Mouse (Mus musculus) cerebellum, adult (tissue): Measurements from ENCODE around the gene Ephb3.
A peak's percentile ranks its signal among the peaks of the same experiment; 100 is the strongest.
"Not testable (repeated sequence)": the region's sequence is repeated elsewhere in the genome, so short reads cannot be mapped to it uniquely, and the experiment has no call there.

Source experiments
- ATAC-seq: cut with Nextera tagmentation; 2 replicates; pipeline ENCODE4 v1.9.2; 2017; ENCODE audit warnings: mild to moderate bottlenecking, moderate library complexity, mixed read lengths; ENCODE audit not compliant: insufficient number of reproducible peaks, low FRiP score, low TSS enrichment

The Ephb3 gene

GRCm38 (mm10) chr16:21204367-21205092, at the start of gene Ephb3:
Gene Ephb3, plus strand, starts transcription at chr16:21204755.
- ATAC-seq = peak; percentile 88

- not testable (repeated sequence) for ATAC-seq
Observed at GRCm38 (mm10) chr16:21156261-21156660, 48.3 kb upstream of the Ephb3 start.

- not testable (repeated sequence) for ATAC-seq
Observed at GRCm38 (mm10) chr16:21159226-21159625, 45.3 kb upstream of the Ephb3 start.

GRCm38 (mm10) chr16:21163423-21163822, 41.1 kb upstream of the Ephb3 start:
- ATAC-seq = not testable (repeated sequence)

- peak; percentile 64; the same call in 1 of the 2 replicates for ATAC-seq
Observed at GRCm38 (mm10) chr16:21165343-21166220, 39.0 kb upstream of the Ephb3 start.

- no peak for ATAC-seq
Observed at GRCm38 (mm10) chr16:21168730-21169129, 35.8 kb upstream of the Ephb3 start.

- no peak for ATAC-seq
Observed at GRCm38 (mm10) chr16:21175236-21175635, 29.3 kb upstream of the Ephb3 start.

GRCm38 (mm10) chr16:21182108-21182507, 22.4 kb upstream of the Ephb3 start:
- ATAC-seq = no peak

GRCm38 (mm10) chr16:21184697-21185096, 19.9 kb upstream of the Ephb3 start:
- no peak for ATAC-seq

- ATAC-seq = no peak
Observed at GRCm38 (mm10) chr16:21187568-21187967, 17.0 kb upstream of the Ephb3 start.

- no peak for ATAC-seq
Observed at GRCm38 (mm10) chr16:21188345-21188744, 16.2 kb upstream of the Ephb3 start.

GRCm38 (mm10) chr16:21191569-21191968, 13.0 kb upstream of the Ephb3 start:
- no peak for ATAC-seq

GRCm38 (mm10) chr16:21192509-21193354, 11.8 kb upstream of the Ephb3 start:
- ATAC-seq = peak; percentile 61; the same call in 1 of the 2 replicates

GRCm38 (mm10) chr16:21194182-21194581, 10.4 kb upstream of the Ephb3 start:
- ATAC-seq = no peak

- ATAC-seq = no peak
Observed at GRCm38 (mm10) chr16:21195260-21195866, 9.2 kb upstream of the Ephb3 start.

GRCm38 (mm10) chr16:21196576-21196975, 8.0 kb upstream of the Ephb3 start:
- ATAC-seq = no peak

GRCm38 (mm10) chr16:21197542-21197941, 7.0 kb upstream of the Ephb3 start:
- ATAC-seq = no peak

GRCm38 (mm10) chr16:21198006-21198405, 6.5 kb upstream of the Ephb3 start:
- ATAC-seq = no peak

GRCm38 (mm10) chr16:21198529-21198928, 6.0 kb upstream of the Ephb3 start:
- ATAC-seq = no peak

- no peak for ATAC-seq
Observed at GRCm38 (mm10) chr16:21199426-21199825, 5.1 kb upstream of the Ephb3 start.
